8 mouse cellular contexts compared by ENCODE assay signal in the genomic region with DNA sequence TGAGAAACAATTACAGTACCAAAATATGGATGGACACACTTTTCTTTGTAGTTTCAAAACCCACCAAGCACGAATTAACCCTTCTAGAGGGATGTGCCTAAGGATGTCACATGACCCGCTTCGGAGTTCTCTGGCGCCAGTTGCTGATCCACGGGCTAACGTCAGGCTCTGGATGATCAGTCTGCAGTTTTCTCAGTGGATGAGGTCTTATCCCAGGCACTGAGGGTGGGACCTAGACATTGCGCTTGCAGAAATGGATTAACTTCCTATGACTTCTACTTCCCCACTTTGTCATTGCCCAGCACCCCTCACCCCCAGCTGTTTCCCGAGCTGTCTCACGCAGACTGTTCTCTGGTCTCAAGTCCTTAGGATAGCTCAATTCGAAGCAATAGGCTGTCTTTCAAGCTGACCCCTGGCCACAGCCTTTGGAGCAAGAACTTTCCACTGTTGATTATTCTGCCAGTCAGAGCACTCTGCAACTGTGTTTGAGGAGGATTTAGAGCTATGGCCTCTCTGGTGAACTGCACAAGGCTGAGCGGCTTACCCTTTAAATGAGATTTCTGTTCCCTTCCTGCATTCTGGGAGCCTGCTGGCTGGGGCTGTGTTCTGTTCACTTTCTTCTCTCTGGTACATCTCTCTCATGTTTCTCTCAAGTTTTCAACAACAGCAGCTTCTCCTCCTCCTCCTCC. TPM values are rescaled to one million over a fixed set of nuclear protein-coding genes. Genes with fewer than 3 reads are reported as not detected.
DNase-seq lines count a peak whose midpoint lies in the region; ATAC-seq lines count a peak whose summit lies in the region.
"Had no signal": no experiment of that assay in that cellular context is flagged by ENCODE, and none has a peak within 500 bp of the region (broad histone marks: within the 10 kb centered on the region; RNA-seq: fewer than 3 reads in every experiment).

No protein-coding gene starts in this region.

- WGBS in hindbrain, embryonic 14.5 days, result 5% methylated on average over 11 of the region's 11 CpGs

- peak overlapping the region; percentile 8; the same call in 1 of the 2 replicates for H3K9ac ChIP-seq in hindbrain, embryonic 14.5 days

- peak overlapping the region; percentile 9; the same call in 1 of the 2 replicates for H3K4me3 ChIP-seq in hindbrain, embryonic 14.5 days (replicated peaks; ENCODE audit: low read length)

- H3K36me3 ChIP-seq in hindbrain, embryonic 14.5 days (replicated peaks; ENCODE audit: control insufficient read depth, insufficient read depth), result peaks cover 10% of the 10 kb centered on the region

- peak; percentile 48 for ATAC-seq in common myeloid progenitor, adult 5-6 weeks (replicated peaks; ENCODE audit: low read depth, poor library complexity, severe bottlenecking)
- peak; percentile 75 for ATAC-seq in hindbrain, embryonic 14.5 days (ENCODE audit: low FRiP score)

- H3K27me3 ChIP-seq in hindbrain, embryonic 14.5 days (ENCODE audit: control insufficient read depth, insufficient read depth, low read length), result no peaks in the 10 kb centered on the region

- no peak overlapping the region for H3K27ac ChIP-seq in hindbrain, embryonic 14.5 days

- peak; percentile 13 for DNase-seq in lung, postnatal 10 days
- DNase-seq in lung, postnatal 25 days (ENCODE audit: low spot score), result no peak
- no peak for DNase-seq in hindbrain, embryonic 14.5 days (ENCODE audit: low spot score)
- peak; percentile 58 for DNase-seq in mesoderm, embryonic 11.5 days (ENCODE audit: low read depth, low spot score)
- DNase-seq in spleen, postnatal 14 days (ENCODE audit: low spot score in 2 of 2), result no peak
- DNase-seq in T-cell, adult 2 months (ENCODE audit: low spot score), result no peak

- peak overlapping the region; percentile 55 for H3K4me2 ChIP-seq in hindbrain, embryonic 14.5 days (replicated peaks)

- no peaks in the 10 kb centered on the region for H3K9me3 ChIP-seq in hindbrain, embryonic 14.5 days (ENCODE audit: control insufficient read depth, low read length)

- H3K4me1 ChIP-seq in hindbrain, embryonic 14.5 days (replicated peaks; ENCODE audit: control insufficient read depth, insufficient read depth, low read length), result no peaks in the 10 kb centered on the region; the same call in 1 of the 2 replicates

RNA-seq across cellular contexts. Expression of gene Myocos, which starts 7.6 kb away (rescaled TPM):
- total RNA-seq in common myeloid progenitor, adult 5-6 weeks (2017), result not detected in 2 replicates
- not detected in 2 replicates for polyA plus RNA-seq in hindbrain, embryonic 14.5 days (2014; fragmentation: Nextera tagmentation; extraction: Ambion mirVana)
- total RNA-seq: hematopoietic stem cell, adult 5-6 weeks had no signal

RNA-seq across cellular contexts. Expression of gene Myoc, which starts 26.7 kb away (rescaled TPM):
- total RNA-seq in common myeloid progenitor, adult 5-6 weeks (2017), result not detected in 2 replicates
- polyA plus RNA-seq in hindbrain, embryonic 14.5 days (2014; fragmentation: Nextera tagmentation; extraction: Ambion mirVana), result 0.13 TPM in 1 of 2 replicates, not detected in the other
- total RNA-seq: hematopoietic stem cell, adult 5-6 weeks had no signal

Comparison
In these comparisons a context has a peak if more than half of its experiments do, and no peak if none do; other contexts are left out.
1. DNase-seq: peak in lung, postnatal 10 days (single experiment) and mesoderm, embryonic 11.5 days (single experiment); none in lung, postnatal 25 days (single experiment), hindbrain, embryonic 14.5 days (single experiment), spleen, postnatal 14 days (0 of 2) and T-cell, adult 2 months (single experiment).